Mouse (Mus musculus) CH12.LX (cell line): ENCODE data around the gene Gm20716.

Experiments
- CTCF ChIP-seq, 2 experiments: IDR thresholded peaks in 1 of 2; conservative IDR thresholded peaks in 1 of 2; 2 replicates each; pipeline ENCODE4 v1.5.1; 2011 to 2012; ENCODE audit warnings: low read depth in 2 of 2, low read length in 2 of 2, improper control_type of control experiment in 1 of 2, inconsistent platforms in 1 of 2, mild to moderate bottlenecking in 1 of 2, moderate library complexity in 1 of 2
- EP300 ChIP-seq: IDR thresholded peaks from 2 replicates; pipeline ENCODE4 v1.6.1; 2011; ENCODE audit warnings: low read length, improper control_type of control experiment
- HCFC1 ChIP-seq: IDR thresholded peaks from 2 replicates; pipeline ENCODE4 v1.6.1; 2012; ENCODE audit warnings: low read depth, mild to moderate bottlenecking, inconsistent platforms, low read length, improper control_type of control experiment
- MXI1 ChIP-seq: IDR thresholded peaks from 2 replicates; pipeline ENCODE4 v1.6.1; 2011; ENCODE audit warnings: mild to moderate bottlenecking, low read depth, low read length, improper control_type of control experiment
- POLR2A ChIP-seq: IDR thresholded peaks from 2 replicates; pipeline ENCODE4 v1.6.1; 2011; ENCODE audit warnings: low read depth, mild to moderate bottlenecking, improper control_type of control experiment, low read length
- POLR2AphosphoS2 ChIP-seq: IDR thresholded peaks from 2 replicates; pipeline ENCODE4 v1.6.1; 2011; ENCODE audit warnings: low read depth, low read length, improper control_type of control experiment
- TCF12 ChIP-seq: IDR thresholded peaks from 2 replicates; pipeline ENCODE4 v1.6.1; 2014; ENCODE audit warnings: low read depth, mild to moderate bottlenecking, inconsistent platforms, low read length, improper control_type of control experiment

GRCm38 (mm10) chr2:168268033-168268432, 37.9 kb upstream of the Gm20716 start:
- TF ChIP-seq POLR2AphosphoS2 (no peak), POLR2A (no peak), MXI1 (no peak), CTCF (conservative IDR thresholded peaks at IDR 0.05 in 1 of 2, IDR thresholded peaks at IDR 0.05 in 1 of 2; ENCODE audit: low read depth in 2 of 2, low read length in 2 of 2) (peak; percentile 11 to 40; a peak in 2 of 4 replicates), EP300 (no peak), HCFC1 (no peak), TCF12 (no peak)
